Mouse (Mus musculus): Measurements from ENCODE around the gene Lst1.

Gene Lst1

GRCm38 (mm10) chr17:35158850-35159593 is 29.2 kb downstream of the Lst1 start:
- DNase-seq (ENCODE audit: low spot score) = no peak

DNA sequence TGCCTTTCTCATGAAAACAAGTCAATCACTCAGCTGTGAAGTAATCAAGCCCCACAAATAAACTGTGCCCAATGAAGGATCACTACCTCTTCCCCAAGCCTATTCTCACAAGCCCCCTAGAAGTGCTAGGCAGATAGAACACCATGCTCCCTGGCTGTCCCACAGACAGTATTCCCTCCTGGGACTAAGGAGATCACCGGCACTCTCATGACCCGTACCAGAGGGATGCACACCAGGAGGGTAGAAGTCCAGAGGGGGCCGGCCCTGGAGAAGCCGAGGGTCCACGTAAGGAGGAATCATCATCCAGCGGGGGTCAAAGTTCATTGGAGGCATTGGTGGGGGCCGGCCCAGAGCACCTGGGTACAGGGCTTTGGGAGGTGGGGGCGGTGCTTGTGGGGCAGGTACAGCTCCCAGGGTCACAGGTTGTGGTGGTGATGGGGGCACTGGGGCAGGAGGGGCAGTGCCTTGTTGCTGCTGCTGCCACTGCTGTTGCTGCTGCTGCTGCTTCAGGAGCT is 30.5 kb downstream of the Lst1 start:
- no peak for DNase-seq (ENCODE audit: low spot score)

DNA sequence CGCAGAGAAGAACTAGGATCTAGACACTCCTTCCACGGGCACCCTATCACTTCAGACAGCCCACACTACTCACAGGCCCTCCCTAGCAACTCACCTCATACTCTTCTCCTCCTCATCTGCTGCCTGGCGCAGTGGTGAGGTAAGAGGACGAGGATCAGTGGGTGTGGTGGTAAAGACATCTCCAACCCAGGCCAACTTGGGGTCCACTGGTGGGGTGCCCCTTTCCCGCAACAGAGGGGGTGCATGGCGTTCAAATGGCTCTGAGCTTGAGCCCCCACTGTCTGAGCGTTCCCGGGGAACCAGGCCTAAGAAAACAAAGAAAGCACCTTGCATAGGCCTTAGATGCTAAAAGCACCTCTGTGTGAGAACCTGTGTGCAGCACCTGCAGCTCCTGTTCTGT is 31.0 kb downstream of the Lst1 start:
- no peak for DNase-seq (ENCODE audit: low spot score)

- DNase-seq (ENCODE audit: low spot score) = no peak
These were observed 31.6 kb downstream of the Lst1 start for GRCm38 (mm10) chr17:35156461-35157200.

- DNase-seq (ENCODE audit: low spot score) = no peak
These were observed 32.8 kb downstream of the Lst1 start for GRCm38 (mm10) chr17:35155451-35155850.

GRCm38 (mm10) chr17:35154616-35155015 is 33.6 kb downstream of the Lst1 start:
- no peak for DNase-seq (ENCODE audit: low spot score)

- DNase-seq (ENCODE audit: low spot score) = no peak
These were observed 34.3 kb downstream of the Lst1 start for GRCm38 (mm10) chr17:35153931-35154330.

DNA sequence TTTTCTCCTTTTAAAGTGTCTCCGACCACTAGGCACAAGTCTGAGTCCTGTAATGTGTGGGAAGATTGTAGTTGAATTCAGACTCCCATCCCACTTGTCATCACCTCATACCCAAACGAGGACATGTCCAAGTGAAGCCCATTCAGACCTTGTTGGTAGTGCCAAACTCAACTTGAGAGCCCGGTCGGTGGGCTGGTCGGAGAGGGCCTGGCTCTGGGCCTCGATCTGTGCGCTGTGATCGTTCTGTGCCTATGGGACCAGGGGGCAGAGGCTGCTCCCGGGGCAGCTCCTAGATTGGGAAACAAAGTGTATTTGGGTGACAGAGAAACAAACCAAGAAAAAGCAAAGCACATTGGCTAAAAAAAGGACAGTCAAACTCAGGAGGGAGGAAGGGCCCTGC is 35.2 kb downstream of the Lst1 start:
- no peak for DNase-seq (ENCODE audit: low spot score)

DNA sequence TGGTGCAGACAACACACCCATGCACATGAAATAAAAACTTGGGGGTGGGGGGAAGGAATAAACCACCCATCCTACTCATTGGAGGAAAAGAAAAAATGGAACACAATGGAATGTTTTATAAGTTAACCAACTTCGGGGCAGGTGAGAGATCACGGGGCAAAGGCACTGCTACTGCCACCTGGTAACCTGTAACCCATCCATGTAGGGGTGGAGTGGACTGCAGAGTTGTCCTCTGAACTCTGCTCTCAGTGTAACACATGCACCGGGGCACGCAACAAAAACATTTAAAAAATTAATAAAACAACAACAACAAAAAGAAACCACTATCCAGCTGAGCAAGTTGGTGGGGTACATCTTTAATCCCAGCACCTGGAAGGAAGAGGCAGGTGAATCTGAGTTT is 36.1 kb downstream of the Lst1 start:
- DNase-seq (ENCODE audit: low spot score) = no peak

DNA sequence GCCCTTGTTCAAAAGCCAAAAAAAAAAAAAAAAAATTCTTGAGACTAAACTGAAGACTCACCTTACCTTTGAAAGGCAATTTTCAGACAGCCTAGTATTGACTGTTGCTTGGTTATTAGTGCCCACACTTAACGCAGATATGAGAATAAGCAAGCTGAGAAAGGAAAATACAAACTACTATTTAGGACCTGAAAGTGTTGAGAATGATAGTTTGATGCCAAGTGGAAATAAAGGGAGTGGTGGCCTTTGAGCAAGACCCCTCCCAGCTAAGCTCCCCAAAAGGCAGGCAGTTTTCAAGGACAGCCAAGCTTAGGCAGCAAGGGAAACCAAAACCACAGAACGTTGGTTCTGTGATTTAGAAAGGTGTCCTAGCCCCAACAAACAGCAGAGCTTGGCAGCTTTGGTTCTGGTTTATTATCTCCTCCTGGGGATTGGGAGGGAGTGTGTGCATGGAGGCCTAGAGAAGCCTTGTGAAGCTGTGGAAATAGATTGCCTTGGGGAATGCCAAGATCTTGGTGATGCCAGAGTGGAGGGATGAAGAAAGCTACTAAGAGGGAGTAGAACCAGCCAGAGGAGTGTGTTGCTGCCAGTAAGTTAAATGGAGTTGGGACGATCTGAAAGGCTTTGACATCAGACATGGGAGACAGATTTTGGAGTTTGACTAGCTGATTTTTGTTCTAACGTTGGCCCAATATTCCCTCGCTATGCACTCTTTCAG is 40.2 kb downstream of the Lst1 start:
- no peak for DNase-seq (ENCODE audit: low spot score)

DNA sequence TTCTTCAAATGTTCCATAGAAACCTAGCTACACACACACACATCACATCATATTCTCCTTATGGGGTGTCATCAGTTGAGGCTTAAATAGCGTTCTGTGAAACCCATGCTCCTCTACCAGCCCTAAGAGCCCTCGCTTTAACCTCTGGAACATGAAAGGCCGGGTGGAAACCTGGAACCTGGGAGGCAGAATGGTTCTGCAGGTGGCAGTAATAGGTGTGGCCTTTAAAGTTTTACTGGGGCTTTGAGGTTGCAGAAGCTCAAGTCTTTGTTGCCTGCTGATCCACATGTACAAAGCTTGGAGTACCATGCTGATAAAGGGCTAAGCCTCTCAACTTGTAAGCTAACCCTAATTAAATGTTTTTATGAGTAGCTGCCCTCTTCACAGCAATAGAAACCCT is 40.9 kb downstream of the Lst1 start:
- DNase-seq (ENCODE audit: low spot score) = no peak

GRCm38 (mm10) chr17:35146139-35146538 is 42.1 kb downstream of the Lst1 start:
- no peak for DNase-seq (ENCODE audit: low spot score)

- DNase-seq (ENCODE audit: low spot score) = no peak
These were observed 46.3 kb downstream of the Lst1 start for GRCm38 (mm10) chr17:35141971-35142370.

DNA sequence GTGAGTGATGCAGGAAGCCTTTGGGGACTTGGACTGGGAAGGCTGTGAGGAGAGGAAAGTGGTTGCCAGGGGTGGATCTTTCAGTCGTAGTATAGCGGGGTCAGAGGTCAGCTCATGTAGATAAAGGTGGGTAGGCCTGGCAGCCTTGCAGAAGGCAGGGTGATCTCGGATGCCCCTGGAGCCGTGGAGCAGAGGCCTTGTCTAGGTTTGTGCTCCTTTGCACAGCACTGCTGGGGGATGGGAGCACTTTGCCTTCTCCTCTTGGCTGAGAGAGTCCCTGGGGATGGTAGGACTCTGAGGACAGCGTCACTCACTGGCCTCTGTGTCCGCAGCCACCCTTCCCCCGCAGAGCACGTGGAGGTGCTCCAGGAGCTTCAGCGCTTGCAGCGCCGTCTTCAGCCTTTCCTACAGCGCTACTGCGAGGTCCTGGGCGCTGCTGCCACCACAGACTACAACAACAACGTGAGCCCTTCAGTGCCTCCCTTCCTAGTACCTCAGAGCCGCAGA is 47.7 kb downstream of the Lst1 start:
- DNase-seq (ENCODE audit: low spot score) = no peak

DNA sequence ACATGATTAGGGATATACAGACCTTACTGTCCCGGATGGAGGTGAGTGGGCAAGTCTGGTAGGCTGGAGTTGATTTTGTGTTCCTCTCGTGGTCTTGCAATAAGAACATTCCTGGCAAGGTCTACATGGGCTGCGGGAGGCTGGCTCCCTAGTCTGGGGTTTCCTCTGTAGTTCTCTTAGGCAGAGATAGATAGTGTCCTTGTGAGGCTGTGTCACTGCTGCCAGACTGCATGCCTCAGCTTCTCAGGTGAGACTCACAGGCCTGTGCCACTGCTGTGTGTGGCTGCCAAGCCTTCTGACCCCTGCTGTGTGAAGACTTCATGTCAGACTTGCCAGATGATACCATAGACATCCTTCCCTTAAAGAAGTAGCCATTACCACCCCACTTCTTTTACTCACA is 49.0 kb downstream of the Lst1 start:
- DNase-seq (ENCODE audit: low spot score) = no peak

- no peak for DNase-seq (ENCODE audit: low spot score)
These were observed 52.5 kb downstream of the Lst1 start for GRCm38 (mm10) chr17:35135591-35136320.

Measured in left cerebral cortex, adult 11 months (tissue).